Mouse (Mus musculus) splenic B cell, adult 2 months (primary cell): ENCODE data around the gene Fbxo39.

ENCODE experiments used
- DNase-seq: peaks from one replicate; pipeline ENCODE4 v3.0.0-alpha.2; 2011; ENCODE audit warnings: low read depth, low spot score
- H3K27me3 ChIP-seq: 2 replicates; pipeline ENCODE4 v1.6.1; 2012; ENCODE audit warnings: mild to moderate bottlenecking, low read length, moderate library complexity, mixed read lengths; ENCODE audit not compliant: control insufficient read depth, poor library complexity, insufficient read depth, severe bottlenecking
- H3K36me3 ChIP-seq: 2 replicates; pipeline ENCODE4 v1.6.1; 2012; ENCODE audit warnings: mild to moderate bottlenecking, low read length, moderate library complexity, mixed read lengths; ENCODE audit not compliant: control insufficient read depth, poor library complexity, insufficient read depth, severe bottlenecking

Gene Fbxo39

DNA sequence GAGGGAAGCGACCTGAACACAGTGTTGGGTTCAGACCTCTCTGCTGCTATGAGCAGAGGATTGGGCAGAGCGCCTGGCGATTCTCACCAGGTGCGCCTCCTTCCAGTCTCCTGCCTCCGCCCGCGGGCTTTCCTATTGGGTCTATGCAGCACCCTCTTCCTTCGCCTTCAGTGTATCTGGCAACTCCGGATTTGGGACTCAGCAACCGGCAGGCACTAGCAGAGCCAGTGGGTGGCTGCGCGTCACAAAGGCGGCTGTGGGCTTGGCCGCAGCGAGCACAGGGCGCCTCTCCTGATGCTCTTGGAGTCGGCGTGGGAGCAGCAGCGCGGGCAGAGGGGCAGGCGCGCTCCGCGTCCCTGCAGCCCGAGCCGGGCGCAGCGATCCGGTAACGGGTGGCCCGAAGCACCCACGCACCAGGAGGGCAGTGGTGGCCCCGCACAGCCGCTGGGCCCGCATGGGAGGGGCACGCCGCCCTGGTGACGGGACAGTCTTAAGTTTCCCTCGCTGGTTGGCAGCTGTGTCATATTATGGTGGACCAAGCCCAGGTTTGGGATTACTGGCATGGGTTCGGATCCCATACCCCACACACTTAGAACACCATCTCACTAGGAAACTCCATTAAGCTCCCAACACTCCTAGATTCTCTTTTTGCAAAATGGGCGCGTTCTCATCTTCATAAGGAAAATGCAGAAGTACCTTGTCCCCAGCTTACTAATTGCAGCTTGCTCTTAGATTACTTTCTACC, at the start of gene Fbxo39:
Fbxo39 (plus strand) TSS at position 294 of the 745 bp plus-strand sequence.
- no peak for DNase-seq
- H3K27me3 ChIP-seq = no peaks in the 10 kb centered on the region
- peaks cover 2% of the 10 kb centered on the region for H3K36me3 ChIP-seq

DNA sequence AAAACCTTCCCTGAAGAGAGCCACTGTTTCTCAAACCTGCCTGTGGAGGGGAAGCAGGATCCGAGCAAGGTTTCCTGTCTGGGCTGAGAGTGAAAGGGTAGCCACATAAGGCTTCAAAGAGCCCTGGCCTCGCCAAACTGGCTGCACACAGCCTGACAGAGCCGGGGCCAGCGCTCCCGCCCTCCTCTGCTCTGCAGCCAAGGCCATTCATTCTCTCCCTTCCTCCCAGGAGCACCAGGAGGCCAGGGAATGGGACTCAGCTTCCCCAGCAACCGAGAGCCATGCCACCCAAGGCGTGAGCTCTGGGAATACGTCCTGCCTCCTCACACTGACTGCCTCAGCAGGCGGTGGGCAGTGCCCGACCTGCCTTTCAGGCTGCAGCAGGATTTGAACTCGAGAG, 48.8 kb upstream of the Fbxo39 start:
- no peaks in the 10 kb centered on the region for H3K36me3 ChIP-seq
- H3K27me3 ChIP-seq = no peaks in the 10 kb centered on the region
- no peak for DNase-seq

DNA sequence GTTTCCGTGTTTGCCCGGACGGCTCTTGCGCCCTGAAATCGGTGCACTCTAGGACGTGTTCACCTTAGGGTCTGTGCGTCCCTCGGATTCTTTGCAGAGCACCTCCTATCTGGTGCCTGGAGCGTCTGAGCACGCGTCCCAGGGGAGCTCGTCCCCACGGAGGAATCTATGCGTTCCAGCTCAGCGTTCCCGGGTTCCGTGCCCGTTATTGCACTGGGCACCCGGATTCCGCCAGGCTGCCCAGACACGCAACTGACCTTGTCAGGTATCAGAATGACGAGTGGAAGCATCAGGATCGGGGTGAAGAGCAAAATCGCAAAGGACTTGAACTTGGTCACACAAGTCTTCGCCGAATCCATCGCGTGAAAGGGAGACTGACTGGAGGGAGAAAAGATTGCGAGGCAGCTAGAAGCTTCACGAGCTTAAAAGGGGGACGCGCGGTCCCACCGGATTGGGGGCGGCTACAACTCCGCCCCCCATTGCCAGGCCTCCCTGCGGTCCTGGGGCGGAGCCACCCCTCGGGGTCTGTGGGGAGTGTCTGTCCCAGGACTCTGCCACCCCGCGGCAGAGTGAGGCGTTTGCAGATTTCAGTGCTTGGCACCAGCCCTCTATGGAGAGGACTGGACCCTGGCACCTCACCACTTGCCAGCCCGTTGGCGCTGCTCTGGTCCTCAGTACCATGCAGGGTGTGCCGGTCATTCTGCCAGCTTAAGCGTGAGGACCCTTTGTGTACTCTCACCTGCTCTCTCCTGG, 47.9 kb upstream of the Fbxo39 start:
- Histone ChIP-seq H3K27me3 (no peaks in the 10 kb centered on the region), H3K36me3 (no peaks in the 10 kb centered on the region)
- DNase-seq = peak; percentile 41

- no peak for DNase-seq
- no peaks in the 10 kb centered on the region for H3K27me3 ChIP-seq
Observed at GRCm38 (mm10) chr11:72266960-72267560, 47.2 kb upstream of the Fbxo39 start, which contains the start of gene Slc13a5. Gene Slc13a5 (minus strand): TSS chr11:72267222.

GRCm38 (mm10) chr11:72271761-72272160, 42.5 kb upstream of the Fbxo39 start:
- Histone ChIP-seq H3K36me3 (no peaks in the 10 kb centered on the region), H3K27me3 (no peaks in the 10 kb centered on the region)
- no peak for DNase-seq

More at GRCm38 (mm10) chr11:72266960-72267560, 47.2 kb upstream of the Fbxo39 start, which contains the start of gene Slc13a5:
- no peaks in the 10 kb centered on the region for H3K36me3 ChIP-seq

GRCm38 (mm10) chr11:72273341-72273740, 40.9 kb upstream of the Fbxo39 start:
- no peaks in the 10 kb centered on the region for H3K36me3 ChIP-seq
- DNase-seq = no peak
- no peaks in the 10 kb centered on the region for H3K27me3 ChIP-seq

DNA sequence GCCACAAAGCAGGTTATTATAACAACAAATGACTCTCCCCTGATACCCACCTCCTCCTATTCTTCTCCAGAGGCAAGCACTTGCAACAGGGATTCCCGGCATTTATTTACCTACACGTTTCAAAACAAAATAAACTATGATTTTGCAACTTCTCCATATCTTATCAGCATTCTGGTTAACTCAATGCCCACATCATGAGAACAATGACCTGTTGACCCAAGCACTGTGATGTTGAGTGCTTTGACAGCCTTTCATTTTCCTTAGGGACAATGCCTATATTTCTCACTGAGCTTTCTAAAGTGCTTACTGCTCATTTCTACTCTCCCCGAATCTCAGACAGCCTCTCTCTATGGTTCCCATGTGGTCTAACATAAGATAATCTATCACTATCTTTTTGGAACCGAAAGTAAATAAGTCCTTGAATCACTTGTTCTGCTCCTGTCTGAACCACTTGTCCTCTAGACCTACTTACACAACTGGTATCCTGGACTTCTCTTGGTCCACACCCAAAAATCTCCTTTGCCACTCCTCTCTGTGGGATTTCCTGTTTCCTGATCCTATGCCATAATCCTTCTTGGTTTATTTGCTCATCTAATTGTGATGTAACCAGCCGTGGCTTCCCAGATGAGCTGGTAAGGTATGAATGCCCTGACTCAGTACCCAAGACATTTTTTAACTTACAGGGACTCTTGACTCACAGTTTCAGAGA, 32.9 kb upstream of the Fbxo39 start:
- Histone ChIP-seq H3K36me3 (no peaks in the 10 kb centered on the region), H3K27me3 (no peaks in the 10 kb centered on the region)
- DNase-seq = no peak

- H3K27me3 ChIP-seq = no peaks in the 10 kb centered on the region
- no peak for DNase-seq
- H3K36me3 ChIP-seq = no peaks in the 10 kb centered on the region
Observed at GRCm38 (mm10) chr11:72281852-72282400, 32.3 kb upstream of the Fbxo39 start.

- Histone ChIP-seq H3K36me3 (no peaks in the 10 kb centered on the region), H3K27me3 (no peaks in the 10 kb centered on the region)
- DNase-seq = no peak
Observed at GRCm38 (mm10) chr11:72283486-72284224, 30.6 kb upstream of the Fbxo39 start.

DNA sequence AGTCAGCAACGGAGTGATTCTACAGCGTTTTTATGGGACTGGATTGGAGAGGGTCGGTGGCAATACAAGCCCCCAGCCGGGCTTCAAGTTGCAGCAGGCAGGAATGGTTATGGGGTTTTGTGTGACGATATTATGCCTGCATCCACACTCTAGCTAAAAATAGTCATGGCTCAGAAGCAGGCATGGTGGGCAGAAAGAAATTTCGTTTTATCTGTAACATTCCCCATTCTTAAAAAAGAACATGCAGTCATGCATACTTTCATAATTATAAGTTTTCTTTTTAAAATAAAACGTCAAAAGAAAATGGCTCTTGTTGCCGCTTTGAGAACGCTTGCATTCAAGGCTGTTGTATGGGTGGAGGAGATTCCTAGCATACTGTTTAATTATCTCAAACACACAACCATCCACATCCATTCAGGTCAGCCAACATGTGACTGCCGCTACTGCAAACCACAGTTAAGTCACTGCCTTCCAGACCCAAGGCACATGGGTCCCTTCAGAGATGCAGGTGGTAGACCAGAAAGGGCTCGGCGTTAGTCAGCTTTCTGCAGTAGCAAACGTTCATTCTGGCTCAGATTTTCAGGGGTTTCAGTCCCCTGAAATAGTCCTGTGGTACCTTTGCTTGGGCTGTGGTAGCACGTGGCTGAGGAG, 29.6 kb upstream of the Fbxo39 start:
- DNase-seq = no peak
- H3K36me3 ChIP-seq = no peaks in the 10 kb centered on the region

DNA sequence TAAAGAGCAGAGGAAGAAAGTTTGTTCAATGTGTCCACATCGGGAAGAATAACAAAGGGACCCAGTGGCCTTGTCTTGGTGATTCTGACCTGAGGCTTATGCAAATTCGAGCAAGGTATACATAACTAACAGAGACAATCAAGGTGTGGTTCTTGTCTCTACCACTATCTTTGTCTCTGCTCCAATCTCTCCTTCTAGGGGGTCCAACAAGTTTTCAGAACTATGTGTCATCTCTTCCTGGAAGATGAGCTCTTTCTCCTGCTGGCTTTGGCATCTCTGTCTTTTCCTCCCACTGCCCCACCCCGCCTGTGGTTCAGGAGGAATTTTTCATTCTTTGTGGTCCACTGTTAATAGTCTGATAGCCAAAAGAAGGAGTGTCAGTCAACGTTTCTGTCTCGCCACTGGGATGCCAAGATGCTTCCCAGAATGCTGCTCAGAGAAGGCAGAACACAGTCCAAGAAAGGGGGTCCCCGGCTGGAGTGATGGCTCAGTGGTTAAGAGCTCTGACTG, 28.2 kb upstream of the Fbxo39 start:
- no peak for DNase-seq
- no peaks in the 10 kb centered on the region for H3K36me3 ChIP-seq

More for the DNA sequence above, 29.6 kb upstream of the Fbxo39 start:
- no peaks in the 10 kb centered on the region for H3K27me3 ChIP-seq

DNA sequence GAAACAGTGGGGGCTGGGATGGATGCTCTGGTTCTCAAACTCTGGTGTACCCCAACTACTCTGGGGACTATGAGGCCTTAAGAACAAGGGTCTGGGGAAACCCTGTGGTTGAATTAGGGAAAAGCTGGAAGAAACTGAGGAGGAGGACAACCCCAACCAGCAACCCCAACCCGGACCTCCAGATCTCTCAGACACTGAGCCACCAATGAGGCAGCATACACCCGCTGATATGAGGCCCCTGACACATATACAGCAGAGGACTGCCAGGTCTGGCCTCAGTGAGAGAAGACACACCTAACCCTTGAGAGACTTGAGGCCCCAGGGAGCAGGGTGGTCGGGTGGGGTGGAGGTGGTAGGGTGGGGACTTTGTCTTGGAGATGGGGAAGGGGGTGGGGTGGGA, 27.6 kb upstream of the Fbxo39 start:
- H3K36me3 ChIP-seq = no peaks in the 10 kb centered on the region
- DNase-seq = no peak
- H3K27me3 ChIP-seq = no peaks in the 10 kb centered on the region

More for the DNA sequence above, 28.2 kb upstream of the Fbxo39 start:
- no peaks in the 10 kb centered on the region for H3K27me3 ChIP-seq

DNA sequence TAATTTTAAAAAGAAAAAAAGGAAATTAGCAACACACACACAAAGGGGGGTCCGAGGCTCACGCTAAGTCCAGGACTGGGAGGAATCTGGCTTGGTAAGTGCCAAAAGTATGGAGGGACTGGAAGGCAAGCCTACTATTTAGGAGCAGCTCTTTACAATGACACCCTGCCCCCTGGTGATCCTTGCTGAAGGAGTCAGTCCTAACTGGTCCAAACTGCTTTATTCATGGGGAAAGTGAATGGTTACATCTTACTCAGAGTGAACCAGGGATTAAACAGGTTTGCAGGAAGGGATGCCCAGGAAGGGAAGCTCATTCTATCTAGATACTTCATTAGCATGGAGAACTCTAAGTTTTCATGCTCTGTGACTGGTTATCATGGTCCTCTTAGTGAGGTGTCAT, 27.1 kb upstream of the Fbxo39 start:
- Histone ChIP-seq H3K27me3 (no peaks in the 10 kb centered on the region), H3K36me3 (no peaks in the 10 kb centered on the region)
- DNase-seq = no peak
